Mouse (Mus musculus) midbrain, postnatal 0 days (tissue): ENCODE results near the gene Gm20388. TPM values are rescaled to one million over a fixed set of nuclear protein-coding genes. Genes with fewer than 3 reads are reported as not detected.

Experiments used
- ATAC-seq: fragments of 200-750 bp; cut with Nextera tagmentation; 2 replicates; pipeline ENCODE4 v1.8.0; 2017; ENCODE audit warnings: moderate number of reproducible peaks, mild to moderate bottlenecking, moderate TSS enrichment, moderate library complexity; ENCODE audit not compliant: low FRiP score
- DNase-seq: peaks from one replicate; pipeline ENCODE4 v3.0.0-alpha.2; 2015; ENCODE audit warnings: low spot score
- H3K27ac ChIP-seq: fragments of 300-500 bp; sonication (generic); 2 replicates; pipeline ENCODE4 v1.5.1; 2014; ENCODE audit warnings: low read depth, mild to moderate bottlenecking, low read length, mixed read lengths
- H3K27me3 ChIP-seq: fragments of 300-500 bp; sonication (generic); 2 replicates; pipeline ENCODE4 v1.6.1; 2014; ENCODE audit warnings: low read length, control low read depth, mixed read lengths; ENCODE audit not compliant: insufficient read depth
- H3K36me3 ChIP-seq: fragments of 300-500 bp; sonication (generic); 2 replicates; pipeline ENCODE4 v1.6.1; 2014; ENCODE audit warnings: low read length, control low read depth, mixed read lengths; ENCODE audit not compliant: insufficient read depth
- H3K4me1 ChIP-seq: fragments of 300-500 bp; sonication (generic); 2 replicates; pipeline ENCODE4 v1.6.1; 2014; ENCODE audit warnings: mild to moderate bottlenecking, control low read depth, antibody characterized with exemption, low read length, mixed read lengths; ENCODE audit not compliant: insufficient read depth
- H3K4me2 ChIP-seq: fragments of 300-500 bp; sonication (generic); 2 replicates; pipeline ENCODE4 v1.6.1; 2014; ENCODE audit warnings: low read depth, mild to moderate bottlenecking, low read length, mixed read lengths; ENCODE audit not compliant: poor library complexity, severe bottlenecking
- H3K4me3 ChIP-seq: fragments of 300-500 bp; sonication (generic); 2 replicates; pipeline ENCODE4 v1.5.1; 2014; ENCODE audit warnings: low read depth, mild to moderate bottlenecking, low read length, moderate library complexity
- H3K9ac ChIP-seq: fragments of 300-500 bp; sonication (generic); replicated peaks from 2 replicates; pipeline ENCODE4 v1.6.1; 2014; ENCODE audit warnings: mild to moderate bottlenecking, low read length, moderate library complexity, mixed read lengths; ENCODE audit not compliant: poor library complexity, severe bottlenecking
- H3K9me3 ChIP-seq: fragments of 300-500 bp; sonication (generic); 2 replicates; pipeline ENCODE4 v1.6.1; 2016; ENCODE audit warnings: low read length, control low read depth
- CTCF ChIP-seq: IDR thresholded peaks from 2 replicates; pipeline ENCODE4 v1.5.1; 2016; ENCODE audit warnings: antibody characterized with exemption, mild to moderate bottlenecking
- WGBS: fragments of 180-500 bp; shearing (Covaris S2); extraction: QIAGEN DNeasy Blood & Tissue Kit; methylation state at CpG from one replicate; pipeline ENCODE4 v1.1.7; 2014; 5-methylcytosine and 5-hydroxymethylcytosine counted together
- polyA plus RNA-seq: library from polyadenylated mRNA; unstranded; fragments of >200 nt; fragmentation: Nextera tagmentation; extraction: Ambion mirVana; gene quantifications from 2 replicates; pipeline ENCODE4 v1.2.1, GENCODE M21; 2015
- total RNA-seq: library from RNA; depleted of rRNA; stranded (reverse); fragments of >200 nt; gene quantifications from 2 replicates; pipeline ENCODE4 v1.2.3, GENCODE M21; 2014

The Gm20388 gene
- total and polyA plus RNA-seq, 2 experiments from 2014 or later = 74.2 TPM; not detected in 1

DNA sequence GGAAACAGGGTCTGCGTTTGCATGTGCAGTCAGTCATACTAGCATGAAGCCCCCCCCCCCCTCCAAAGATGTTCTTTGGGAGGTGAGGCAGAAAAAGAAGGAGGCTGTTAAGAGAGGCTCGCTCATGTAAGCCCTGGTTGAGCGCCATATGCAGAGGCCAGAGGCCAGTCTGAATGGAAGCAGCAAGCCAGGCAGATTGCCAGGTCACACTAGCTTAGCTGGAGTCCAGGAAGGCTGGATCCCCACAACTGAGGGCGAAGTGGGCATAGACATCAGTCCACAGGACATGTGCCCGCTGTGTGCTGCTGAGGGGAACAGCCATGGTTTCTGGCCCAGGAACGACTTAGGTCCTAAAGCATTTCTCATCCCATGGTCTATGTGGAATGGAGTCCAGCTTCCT, 477.6 kb downstream of the Gm20388 start:
- no peak for DNase-seq
- no peak overlapping the region for H3K4me2 ChIP-seq
- no peak overlapping the region for H3K27ac ChIP-seq
- no peak overlapping the region for H3K9ac ChIP-seq
- H3K27me3 ChIP-seq = no peaks in the 10 kb centered on the region
- no peaks in the 10 kb centered on the region for H3K9me3 ChIP-seq
- ATAC-seq = no peak
- H3K4me3 ChIP-seq = no peak overlapping the region
- no peaks in the 10 kb centered on the region for H3K36me3 ChIP-seq
- whole genome bisulfite sequencing = 81% methylated on average over 6 of the region's 6 CpGs
- no peak for TF ChIP-seq CTCF
- H3K4me1 ChIP-seq = no peaks in the 10 kb centered on the region; the same call in 1 of the 2 replicates

DNA sequence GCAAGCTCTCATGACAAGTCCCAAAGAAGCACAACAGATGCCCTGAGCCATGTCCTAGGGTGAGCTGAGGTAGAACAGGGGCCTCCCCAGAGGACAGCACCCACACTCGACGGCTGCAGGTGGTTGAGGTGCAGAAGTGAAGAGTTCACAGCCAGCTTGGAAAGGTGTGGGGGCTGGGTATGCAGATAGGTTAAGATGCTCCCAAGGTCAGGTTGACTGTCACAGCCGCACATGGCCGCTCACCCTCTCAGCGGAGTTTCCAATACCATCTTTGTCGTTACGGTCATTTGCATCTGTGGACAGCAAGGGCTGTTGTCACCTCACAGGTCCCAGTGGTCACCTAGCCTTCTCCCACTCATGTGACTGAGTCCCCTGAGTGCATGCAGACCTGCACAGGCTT, 480.0 kb downstream of the Gm20388 start:
- no peak overlapping the region for H3K4me3 ChIP-seq
- no peak overlapping the region for H3K9ac ChIP-seq
- no peaks in the 10 kb centered on the region for H3K4me1 ChIP-seq
- no peaks in the 10 kb centered on the region for H3K36me3 ChIP-seq
- H3K27ac ChIP-seq = no peak overlapping the region
- no peak for DNase-seq
- 93% methylated on average over 7 of the region's 7 CpGs for WGBS
- ATAC-seq = no peak
- no peaks in the 10 kb centered on the region for H3K27me3 ChIP-seq
- no peak overlapping the region for H3K4me2 ChIP-seq
- TF ChIP-seq CTCF = no peak
- no peaks in the 10 kb centered on the region for H3K9me3 ChIP-seq

DNA sequence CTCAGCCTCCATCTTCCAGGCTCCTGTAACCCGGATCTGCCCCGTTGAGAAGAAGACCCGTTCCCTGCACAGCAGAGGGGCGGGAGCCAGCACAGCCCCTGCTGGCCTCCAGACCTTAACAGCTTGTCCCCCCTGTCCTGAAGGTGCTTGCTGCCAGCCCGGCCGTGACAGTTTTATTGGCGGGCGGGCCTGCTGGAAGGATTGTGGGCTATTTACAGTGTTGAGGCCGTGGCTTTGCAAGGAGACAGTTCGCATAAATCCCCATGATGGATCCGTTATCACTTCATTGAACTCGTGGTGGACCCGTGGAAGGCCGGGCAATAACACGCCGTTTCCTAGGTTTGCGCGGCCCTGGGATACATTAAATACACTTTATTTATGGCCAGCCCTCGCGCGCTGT, 481.2 kb downstream of the Gm20388 start:
- no peaks in the 10 kb centered on the region for H3K4me1 ChIP-seq
- H3K27ac ChIP-seq = no peak overlapping the region
- no peak overlapping the region for H3K4me2 ChIP-seq
- H3K9me3 ChIP-seq = no peaks in the 10 kb centered on the region
- H3K4me3 ChIP-seq = no peak overlapping the region
- DNase-seq = no peak
- H3K27me3 ChIP-seq = no peaks in the 10 kb centered on the region
- ATAC-seq = no peak
- no peak for TF ChIP-seq CTCF
- no peak overlapping the region for H3K9ac ChIP-seq
- H3K36me3 ChIP-seq = no peaks in the 10 kb centered on the region
- WGBS = 69% methylated on average over 21 of the region's 21 CpGs

DNA sequence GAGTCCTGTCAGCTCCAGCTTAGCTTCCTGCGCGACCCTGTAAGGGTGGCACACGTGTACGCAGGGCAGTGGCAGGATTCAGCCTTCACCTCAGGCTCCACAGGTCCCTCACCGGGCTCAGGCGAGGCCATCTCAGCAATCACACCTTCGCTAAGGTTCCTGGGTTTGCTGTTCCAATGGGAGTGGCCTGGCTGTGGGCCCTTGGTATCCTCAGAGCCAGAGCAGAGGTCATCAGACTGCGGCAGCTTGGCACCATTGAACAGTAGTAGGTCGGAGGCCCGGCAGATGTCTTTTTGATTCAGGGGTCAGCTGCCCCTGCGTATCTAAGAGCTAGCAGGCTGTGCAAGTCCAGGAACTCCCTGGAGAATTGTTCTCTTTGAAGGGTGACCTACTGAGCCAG, 482.4 kb downstream of the Gm20388 start:
- no peak for TF ChIP-seq CTCF
- DNase-seq (no peak), ATAC-seq (no peak)
- H3K9ac ChIP-seq = no peak overlapping the region
- no peaks in the 10 kb centered on the region for H3K27me3 ChIP-seq
- 83% methylated on average over 11 of the region's 11 CpGs for WGBS
- no peak overlapping the region for H3K27ac ChIP-seq
- H3K9me3 ChIP-seq = no peaks in the 10 kb centered on the region
- no peak overlapping the region for H3K4me2 ChIP-seq
- no peak overlapping the region for H3K4me3 ChIP-seq
- no peaks in the 10 kb centered on the region for H3K36me3 ChIP-seq
- peaks cover 7% of the 10 kb centered on the region for H3K4me1 ChIP-seq

DNA sequence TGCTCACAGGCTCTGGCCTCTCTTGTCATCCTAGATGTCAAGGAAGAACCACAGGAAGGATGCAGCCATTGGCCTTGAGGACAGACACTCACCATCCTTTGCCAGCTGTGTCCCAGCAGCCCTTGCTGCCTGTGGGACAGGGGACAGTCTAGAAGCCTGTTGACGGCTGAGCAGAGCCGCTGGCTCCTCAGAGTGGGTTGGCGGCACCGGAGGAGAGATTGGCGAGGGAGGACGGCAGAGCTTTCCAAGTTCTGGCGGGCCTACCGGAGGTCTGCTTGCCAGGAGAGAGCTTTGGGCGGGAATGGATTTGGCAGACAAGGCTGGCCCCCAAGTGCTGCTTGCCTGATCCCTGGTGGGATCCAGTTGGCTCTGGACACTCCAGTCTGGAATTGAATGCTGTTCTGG, 483.2 kb downstream of the Gm20388 start:
- ATAC-seq (no peak), DNase-seq (peak; percentile 59)
- Histone ChIP-seq H3K4me1 (peaks cover 8% of the 10 kb centered on the region), H3K9ac (no peak overlapping the region), H3K9me3 (no peaks in the 10 kb centered on the region), H3K4me2 (no peak overlapping the region), H3K4me3 (no peak overlapping the region), H3K27me3 (no peaks in the 10 kb centered on the region), H3K27ac (no peak overlapping the region), H3K36me3 (no peaks in the 10 kb centered on the region)
- WGBS = 72% methylated on average over 9 of the region's 9 CpGs
- no peak for TF ChIP-seq CTCF

DNA sequence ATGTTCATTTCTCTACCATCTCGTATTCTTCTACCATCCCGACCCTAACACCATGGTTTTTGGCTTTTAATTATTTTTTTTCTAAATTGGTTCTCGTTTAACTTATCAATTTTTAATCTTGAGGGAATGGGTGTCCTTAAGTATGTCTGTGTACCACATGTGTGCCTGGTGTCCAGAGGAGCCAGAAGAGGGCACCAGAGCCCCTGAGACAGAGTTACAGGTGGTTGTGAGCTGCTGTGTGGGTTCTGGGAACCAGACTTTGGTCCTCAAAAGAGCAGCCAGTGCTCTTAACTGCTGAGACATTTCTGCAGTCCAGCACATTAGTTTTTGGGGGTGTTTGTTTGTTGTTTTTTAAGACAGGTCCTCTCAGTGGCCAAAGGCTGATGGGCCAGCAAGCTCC, 485.3 kb downstream of the Gm20388 start:
- ATAC-seq (no peak), DNase-seq (no peak)
- 96% methylated on average over 3 of the region's 3 CpGs for WGBS
- Histone ChIP-seq H3K27me3 (no peaks in the 10 kb centered on the region), H3K9me3 (no peaks in the 10 kb centered on the region), H3K27ac (no peak overlapping the region), H3K4me3 (no peak overlapping the region), H3K4me1 (peaks cover 15% of the 10 kb centered on the region), H3K9ac (no peak overlapping the region), H3K36me3 (no peaks in the 10 kb centered on the region), H3K4me2 (no peak overlapping the region)
- TF ChIP-seq CTCF = peak; percentile 36; the same call in 1 of the 2 replicates

DNA sequence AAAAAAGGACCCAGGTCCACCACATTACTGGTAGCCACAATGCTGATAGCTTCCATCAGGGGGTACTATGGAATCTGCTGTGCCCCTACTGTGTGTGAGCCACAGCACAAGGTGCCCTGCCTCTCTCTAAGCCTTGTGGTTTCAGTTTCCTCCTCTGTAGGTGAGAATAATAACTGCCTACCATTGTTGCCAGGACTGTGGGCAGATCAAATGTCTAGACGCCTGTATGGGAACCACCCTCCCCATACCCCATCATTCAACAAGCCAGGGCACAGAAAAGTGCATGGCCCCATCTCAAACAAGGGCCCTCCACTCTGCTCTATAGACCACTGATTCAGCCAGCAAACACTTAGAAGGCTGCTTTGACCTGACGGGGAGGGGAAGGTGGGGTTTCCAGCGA, 486.1 kb downstream of the Gm20388 start:
- peaks cover 15% of the 10 kb centered on the region for H3K4me1 ChIP-seq
- 50% methylated on average over 3 of the region's 3 CpGs for WGBS
- H3K27me3 ChIP-seq = no peaks in the 10 kb centered on the region
- TF ChIP-seq CTCF = no peak
- no peak overlapping the region for H3K9ac ChIP-seq
- H3K36me3 ChIP-seq = no peaks in the 10 kb centered on the region
- DNase-seq (no peak), ATAC-seq (no peak)
- H3K27ac ChIP-seq = no peak overlapping the region
- no peaks in the 10 kb centered on the region for H3K9me3 ChIP-seq
- no peak overlapping the region for H3K4me2 ChIP-seq
- no peak overlapping the region for H3K4me3 ChIP-seq
